9 mouse cellular contexts compared by ENCODE assay signal in the genomic region with DNA sequence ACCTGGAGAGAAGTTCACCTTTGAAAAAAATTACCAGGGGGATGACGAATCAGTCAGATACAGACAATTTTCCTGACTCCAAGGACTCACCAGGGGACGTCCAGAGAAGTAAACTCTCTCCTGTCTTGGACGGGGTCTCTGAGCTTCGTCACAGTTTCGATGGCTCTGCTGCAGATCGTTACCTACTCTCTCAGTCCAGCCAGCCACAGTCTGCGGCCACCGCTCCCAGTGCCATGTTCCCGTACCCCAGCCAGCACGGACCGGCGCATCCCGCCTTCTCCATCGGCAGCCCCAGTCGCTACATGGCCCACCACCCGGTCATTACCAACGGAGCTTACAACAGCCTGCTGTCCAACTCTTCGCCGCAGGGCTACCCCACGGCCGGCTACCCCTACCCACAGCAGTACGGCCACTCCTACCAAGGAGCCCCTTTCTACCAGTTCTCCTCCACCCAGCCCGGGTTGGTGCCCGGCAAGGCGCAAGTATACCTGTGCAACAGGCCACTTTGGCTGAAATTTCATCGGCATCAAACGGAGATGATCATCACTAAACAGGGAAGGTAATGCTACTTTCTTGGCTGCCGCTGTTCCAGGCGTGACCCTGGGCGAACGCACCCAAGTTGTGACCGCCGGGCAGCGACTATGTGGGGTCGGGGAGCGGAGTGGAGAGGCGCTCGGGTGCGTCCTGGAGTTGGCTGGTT. TPM values are rescaled to one million over a fixed set of nuclear protein-coding genes. Genes with fewer than 3 reads are reported as not detected.
DNase-seq lines count a peak whose midpoint lies in the region; ATAC-seq and TF ChIP-seq lines count a peak whose summit lies in the region.
"Had no signal": no experiment of that assay in that cellular context is flagged by ENCODE, and none has a peak within 500 bp of the region (broad histone marks: within the 10 kb centered on the region; RNA-seq: fewer than 3 reads in every experiment).

No protein-coding gene starts in this region.

- CTCF ChIA-PET in Patski (lab: Charles Lee), result no interaction called here

- in situ Hi-C loops in Patski (cut with MboI; ENCODE audit: low pct_unique_long_range_greater_than_20kb), result no loop called here

- DNase-seq in kidney, adult 2 months, result no peak
- no peak for DNase-seq in Patski (ENCODE audit: low read depth, low spot score)
- no peak for DNase-seq in hindbrain, postnatal 0 days (ENCODE audit: low spot score)
- no peak for DNase-seq in spleen, adult 12 weeks (ENCODE audit: low spot score)
- no peak for DNase-seq in adrenal gland, postnatal 10 days

- peak overlapping the region; percentile 27 for H3K4me2 ChIP-seq in kidney, embryonic 16.5 days (replicated peaks; ENCODE audit: low read depth, low read length)
- H3K4me2 ChIP-seq in embryonic facial prominence, embryonic 12.5 days (replicated peaks), result peak overlapping the region; percentile 18
- peak overlapping the region; percentile 17; the same call in 1 of the 2 replicates for H3K4me2 ChIP-seq in hindbrain, postnatal 0 days (ENCODE audit: low read depth, low read length)
- H3K4me2 ChIP-seq in midbrain, embryonic 13.5 days (replicated peaks), result peak overlapping the region; percentile 22; the same call in 1 of the 2 replicates

- no peaks in the 10 kb centered on the region for H3K9me3 ChIP-seq in kidney, embryonic 16.5 days (ENCODE audit: low read length)
- no peaks in the 10 kb centered on the region for H3K9me3 ChIP-seq in embryonic facial prominence, embryonic 12.5 days
- H3K9me3 ChIP-seq in hindbrain, postnatal 0 days (ENCODE audit: low read length), result no peaks in the 10 kb centered on the region
- H3K9me3 ChIP-seq in midbrain, embryonic 13.5 days, result no peaks in the 10 kb centered on the region

- H3K27me3 ChIP-seq in kidney, embryonic 16.5 days (ENCODE audit: insufficient read depth, low read length), result peaks cover 74% of the 10 kb centered on the region
- H3K27me3 ChIP-seq in kidney, adult 2 months (replicated peaks; ENCODE audit: control insufficient read depth, insufficient read depth, low read length), result peaks cover 14% of the 10 kb centered on the region
- H3K27me3 ChIP-seq in Patski, result no peaks in the 10 kb centered on the region
- peaks cover 55% of the 10 kb centered on the region for H3K27me3 ChIP-seq in embryonic facial prominence, embryonic 12.5 days
- peaks cover 55% of the 10 kb centered on the region for H3K27me3 ChIP-seq in hindbrain, postnatal 0 days (ENCODE audit: insufficient read depth, low read length)
- peaks cover 90% of the 10 kb centered on the region for H3K27me3 ChIP-seq in midbrain, embryonic 13.5 days

- no peak overlapping the region for H3K27ac ChIP-seq in kidney, embryonic 16.5 days (ENCODE audit: low read length)
- no peak overlapping the region for H3K27ac ChIP-seq in kidney, adult 2 months (ENCODE audit: insufficient read depth, low read depth, low read length)
- H3K27ac ChIP-seq in embryonic facial prominence, embryonic 12.5 days, result no peak overlapping the region
- H3K27ac ChIP-seq in hindbrain, postnatal 0 days, result no peak overlapping the region
- H3K27ac ChIP-seq in midbrain, embryonic 13.5 days, result no peak overlapping the region

- peak; percentile 47; the same call in 1 of the 2 replicates for ATAC-seq in kidney, embryonic 16.5 days (ENCODE audit: low FRiP score, low TSS enrichment)
- ATAC-seq in Patski, result peak; percentile 10
- ATAC-seq in embryonic facial prominence, embryonic 12.5 days (ENCODE audit: insufficient number of reproducible peaks, insufficient read depth, low FRiP score, low TSS enrichment), result no peak
- peak; percentile 22; the same call in 1 of the 2 replicates for ATAC-seq in hindbrain, postnatal 0 days
- ATAC-seq in midbrain, embryonic 13.5 days, result peak; percentile 44

- WGBS in kidney, embryonic 16.5 days, result 0% methylated on average over 39 of the region's 39 CpGs
- WGBS in kidney, adult 2 months, result 4% methylated on average over 39 of the region's 39 CpGs
- WGBS in embryonic facial prominence, embryonic 12.5 days, result under 1% methylated on average over 39 of the region's 39 CpGs
- 2% methylated on average over 39 of the region's 39 CpGs for WGBS in hindbrain, postnatal 0 days
- under 1% methylated on average over 39 of the region's 39 CpGs for WGBS in midbrain, embryonic 13.5 days

- peak overlapping the region; percentile 11 for H3K4me3 ChIP-seq in kidney, embryonic 16.5 days (ENCODE audit: low read length)
- H3K4me3 ChIP-seq in kidney, adult 2 months (ENCODE audit: insufficient read depth, low read depth, low read length), result no peak overlapping the region
- no peak overlapping the region for H3K4me3 ChIP-seq in embryonic facial prominence, embryonic 12.5 days
- peak overlapping the region; percentile 25 for H3K4me3 ChIP-seq in hindbrain, postnatal 0 days (ENCODE audit: low read length)
- H3K4me3 ChIP-seq in midbrain, embryonic 13.5 days (replicated peaks), result peak overlapping the region; percentile 15

- POLR2A ChIA-PET in Patski (lab: Charles Lee), result interaction anchor here (0.7 kb wide), 1 partner anchor 81 kb away, joined by 3 read pairs; no protein-coding TSS in a partner anchor

- no peaks in the 10 kb centered on the region for H3K36me3 ChIP-seq in kidney, embryonic 16.5 days (ENCODE audit: insufficient read depth, low read length)
- no peaks in the 10 kb centered on the region; the same call in 1 of the 2 replicates for H3K36me3 ChIP-seq in kidney, adult 2 months (ENCODE audit: control insufficient read depth, insufficient read depth, low read length)
- H3K36me3 ChIP-seq in embryonic facial prominence, embryonic 12.5 days, result no peaks in the 10 kb centered on the region
- H3K36me3 ChIP-seq in hindbrain, postnatal 0 days (ENCODE audit: insufficient read depth, low read length), result no peaks in the 10 kb centered on the region
- peaks cover 1% of the 10 kb centered on the region; the same call in 1 of the 2 replicates for H3K36me3 ChIP-seq in midbrain, embryonic 13.5 days

- no peak overlapping the region for H3K9ac ChIP-seq in kidney, embryonic 16.5 days (replicated peaks; ENCODE audit: low read length)
- no peak overlapping the region for H3K9ac ChIP-seq in embryonic facial prominence, embryonic 12.5 days
- H3K9ac ChIP-seq in hindbrain, postnatal 0 days (replicated peaks; ENCODE audit: low read length), result no peak overlapping the region
- no peak overlapping the region for H3K9ac ChIP-seq in midbrain, embryonic 13.5 days (replicated peaks)

- no peak for TF ChIP-seq CTCF in kidney, adult 2 months (conservative IDR thresholded peaks at IDR 0.05; ENCODE audit: insufficient read depth, insufficient read length, low read depth, low read length)
- TF ChIP-seq CTCF in Patski (IDR thresholded peaks at IDR 0.05), result no peak
- no peak for TF ChIP-seq CTCF in hindbrain, postnatal 0 days (IDR thresholded peaks at IDR 0.05; ENCODE audit: low read depth)

- H3K4me1 ChIP-seq in kidney, embryonic 16.5 days (ENCODE audit: insufficient read depth, low read length), result peaks cover 15% of the 10 kb centered on the region
- H3K4me1 ChIP-seq in kidney, adult 2 months (ENCODE audit: control insufficient read depth, insufficient read depth, low read length), result peaks cover 3% of the 10 kb centered on the region
- H3K4me1 ChIP-seq in embryonic facial prominence, embryonic 12.5 days, result peaks cover 18% of the 10 kb centered on the region
- no peaks in the 10 kb centered on the region for H3K4me1 ChIP-seq in hindbrain, postnatal 0 days (ENCODE audit: insufficient read depth, low read length)
- H3K4me1 ChIP-seq in midbrain, embryonic 13.5 days (replicated peaks), result peaks cover 28% of the 10 kb centered on the region

- TF ChIP-seq POLR2A in kidney, adult 2 months (IDR thresholded peaks at IDR 0.05; ENCODE audit: low read depth, low read length), result no peak

RNA-seq across cellular contexts. Expression of gene Tbr1, which starts 2.3 kb away (rescaled TPM):
- 0.18 TPM in 1 of 2 replicates, not detected in the other for polyA plus RNA-seq in kidney, embryonic 16.5 days (2015; fragmentation: Nextera tagmentation; extraction: Ambion mirVana)
- polyA plus RNA-seq in kidney, adult 2 months (2012; rRNA removed), result 0.03 TPM in 1 of 2 replicates, not detected in the other
- 0.01 TPM for polyA plus RNA-seq in Patski (2021)
- 0.26 and 2.2 TPM in 2 replicates for polyA plus RNA-seq in embryonic facial prominence, embryonic 12.5 days (2016; fragmentation: Nextera tagmentation; extraction: Ambion mirVana)
- total RNA-seq in hindbrain, postnatal 0 days (2014; rRNA removed), result 0.58 and 1.1 TPM in 2 replicates
- polyA plus RNA-seq in hindbrain, postnatal 0 days (2015; fragmentation: Nextera tagmentation; extraction: Ambion mirVana), result 0.48 and 0.50 TPM in 2 replicates
- polyA plus RNA-seq in midbrain, embryonic 13.5 days (2015; fragmentation: Nextera tagmentation; extraction: Ambion mirVana), result 1.2 and 3.9 TPM in 2 replicates
- under 1 TPM in 1 of 2 experiments, not detected in 1; 0.27 TPM for total RNA-seq in adrenal gland, postnatal 10 days (2021)
- polyA plus RNA-seq: large intestine, adult 2 months had no signal

Comparison
In these comparisons a context has a peak if more than half of its experiments do, and no peak if none do; other contexts are left out.
1. H3K4me3 ChIP-seq: peak in kidney, embryonic 16.5 days (single experiment), hindbrain, postnatal 0 days (single experiment) and midbrain, embryonic 13.5 days (single experiment); none in kidney, adult 2 months (single experiment) and embryonic facial prominence, embryonic 12.5 days (single experiment).
2. Peak in every context shown above with its lines, with median percentiles within 50 percentile points of each other: H3K4me2 ChIP-seq.